Mouse (Mus musculus): ENCODE data around the gene Mpp6. TPM values are rescaled to one million over a fixed set of nuclear protein-coding genes. Genes with fewer than 3 reads are reported as not detected.

Mpp6 gene
- total and polyA plus RNA-seq, 3 experiments = 13.2 to 67.6 (median 61.7) TPM

GRCm38 (mm10) chr6:50085206-50085605, 24.8 kb upstream of the Mpp6 start:
- H3K4me1 ChIP-seq (ENCODE audit: control insufficient read depth, insufficient read depth, low read length) = no peaks in the 10 kb centered on the region; the same call in 1 of the 2 replicates
- no peak overlapping the region for H3K4me3 ChIP-seq
- DNase-seq = no peak

GRCm38 (mm10) chr6:50089333-50089732, 20.7 kb upstream of the Mpp6 start:
- DNase-seq = no peak
- no peaks in the 10 kb centered on the region for H3K79me2 ChIP-seq (replicated peaks; ENCODE audit: control insufficient read depth, insufficient read depth, low read length)
- TF ChIP-seq CTCF (IDR thresholded peaks at IDR 0.05) (no peak), POLR2A (IDR thresholded peaks at IDR 0.05; ENCODE audit: insufficient read depth, low read depth, low read length) (no peak), EP300 (IDR thresholded peaks at IDR 0.05; ENCODE audit: insufficient read depth, low read depth, low read length) (no peak)
- no peak overlapping the region for H3K9ac ChIP-seq (ENCODE audit: low read depth, low read length)
- 69% methylated on average over 5 of the region's 5 CpGs for WGBS
- H3K36me3 ChIP-seq (ENCODE audit: control insufficient read depth, insufficient read depth, low read length) = no peaks in the 10 kb centered on the region
- H3K27me3 ChIP-seq (ENCODE audit: control insufficient read depth, insufficient read depth, low read length) = no peaks in the 10 kb centered on the region
- H3K27ac ChIP-seq = no peak overlapping the region
- H3K4me3 ChIP-seq = no peak overlapping the region
- H3K4me1 ChIP-seq (ENCODE audit: control insufficient read depth, insufficient read depth, low read length) = no peaks in the 10 kb centered on the region; the same call in none of the 2 replicates
- intact Hi-C loops (cut with DNase I) = no loop called here

More at GRCm38 (mm10) chr6:50085206-50085605, 24.8 kb upstream of the Mpp6 start:
- 57% methylated on average over 4 of the region's 4 CpGs for WGBS
- H3K27me3 ChIP-seq (ENCODE audit: control insufficient read depth, insufficient read depth, low read length) = no peaks in the 10 kb centered on the region
- intact Hi-C loops (cut with DNase I) = no loop called here
- no peaks in the 10 kb centered on the region for H3K79me2 ChIP-seq (replicated peaks; ENCODE audit: control insufficient read depth, insufficient read depth, low read length)
- H3K9ac ChIP-seq (ENCODE audit: low read depth, low read length) = no peak overlapping the region
- TF ChIP-seq CTCF (IDR thresholded peaks at IDR 0.05) = no peak
- TF ChIP-seq EP300 (IDR thresholded peaks at IDR 0.05; ENCODE audit: insufficient read depth, low read depth, low read length) = no peak
- TF ChIP-seq POLR2A (IDR thresholded peaks at IDR 0.05; ENCODE audit: insufficient read depth, low read depth, low read length) = no peak
- no peaks in the 10 kb centered on the region for H3K36me3 ChIP-seq (ENCODE audit: control insufficient read depth, insufficient read depth, low read length)
- no peak overlapping the region for H3K27ac ChIP-seq

DNA sequence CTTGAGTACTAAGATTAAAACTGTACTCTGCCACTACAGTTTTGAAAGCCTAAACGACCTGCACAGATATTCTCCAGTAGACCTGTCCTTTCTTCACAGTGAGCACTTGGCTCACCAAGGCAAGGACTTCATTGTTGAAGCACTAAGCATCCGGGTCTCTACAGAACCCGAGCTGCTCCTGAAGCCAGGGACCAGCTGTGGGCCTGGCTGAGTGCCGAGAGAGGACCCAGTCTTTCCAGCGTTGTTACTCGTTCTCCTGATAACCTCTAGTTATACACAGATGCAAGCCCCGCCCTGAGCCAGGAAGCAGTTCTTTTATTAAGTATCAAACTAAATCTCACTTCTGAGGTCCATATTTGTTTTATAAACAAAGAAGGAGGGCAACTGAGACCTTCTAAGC, 19.8 kb upstream of the Mpp6 start:
- Histone ChIP-seq H3K27me3 (ENCODE audit: control insufficient read depth, insufficient read depth, low read length) (no peaks in the 10 kb centered on the region), H3K36me3 (ENCODE audit: control insufficient read depth, insufficient read depth, low read length) (no peaks in the 10 kb centered on the region), H3K9ac (ENCODE audit: low read depth, low read length) (no peak overlapping the region), H3K4me1 (ENCODE audit: control insufficient read depth, insufficient read depth, low read length) (no peaks in the 10 kb centered on the region; the same call in none of the 2 replicates), H3K4me3 (no peak overlapping the region), H3K79me2 (replicated peaks; ENCODE audit: control insufficient read depth, insufficient read depth, low read length) (no peaks in the 10 kb centered on the region), H3K27ac (no peak overlapping the region)
- WGBS = 28% methylated on average over 7 of the region's 7 CpGs
- peak in 1 of 2 experiments; percentile 15 for DNase-seq
- TF ChIP-seq CTCF (IDR thresholded peaks at IDR 0.05) (no peak), POLR2A (IDR thresholded peaks at IDR 0.05; ENCODE audit: insufficient read depth, low read depth, low read length) (no peak), EP300 (IDR thresholded peaks at IDR 0.05; ENCODE audit: insufficient read depth, low read depth, low read length) (no peak)
- intact Hi-C loops (cut with DNase I) = no loop called here

- DNase-seq = no peak
- Histone ChIP-seq H3K79me2 (replicated peaks; ENCODE audit: control insufficient read depth, insufficient read depth, low read length) (no peaks in the 10 kb centered on the region), H3K27me3 (ENCODE audit: control insufficient read depth, insufficient read depth, low read length) (no peaks in the 10 kb centered on the region), H3K27ac (no peak overlapping the region), H3K36me3 (ENCODE audit: control insufficient read depth, insufficient read depth, low read length) (no peaks in the 10 kb centered on the region), H3K4me3 (no peak overlapping the region), H3K9ac (ENCODE audit: low read depth, low read length) (no peak overlapping the region), H3K4me1 (ENCODE audit: control insufficient read depth, insufficient read depth, low read length) (no peaks in the 10 kb centered on the region; the same call in none of the 2 replicates)
- whole genome bisulfite sequencing = 62% methylated on average over 7 of the region's 7 CpGs
- intact Hi-C loops (cut with DNase I) = no loop called here
- TF ChIP-seq CTCF (IDR thresholded peaks at IDR 0.05) (no peak), POLR2A (IDR thresholded peaks at IDR 0.05; ENCODE audit: insufficient read depth, low read depth, low read length) (no peak), EP300 (IDR thresholded peaks at IDR 0.05; ENCODE audit: insufficient read depth, low read depth, low read length) (no peak)
These were observed 18.4 kb upstream of the Mpp6 start for GRCm38 (mm10) chr6:50091462-50092154.

- peak overlapping the region; percentile 57 for H3K27ac ChIP-seq
- H3K79me2 ChIP-seq (replicated peaks; ENCODE audit: control insufficient read depth, insufficient read depth, low read length) = no peaks in the 10 kb centered on the region
- 15% methylated on average over 15 of the region's 15 CpGs for WGBS
- no peak for TF ChIP-seq POLR2A (IDR thresholded peaks at IDR 0.05; ENCODE audit: insufficient read depth, low read depth, low read length)
- no peaks in the 10 kb centered on the region; the same call in 1 of the 2 replicates for H3K36me3 ChIP-seq (ENCODE audit: control insufficient read depth, insufficient read depth, low read length)
- peak overlapping the region; percentile 68 for H3K9ac ChIP-seq (ENCODE audit: low read depth, low read length)
- H3K27me3 ChIP-seq (ENCODE audit: control insufficient read depth, insufficient read depth, low read length) = no peaks in the 10 kb centered on the region
- H3K4me1 ChIP-seq (ENCODE audit: control insufficient read depth, insufficient read depth, low read length) = no peaks in the 10 kb centered on the region; the same call in 1 of the 2 replicates
- peak in 1 of 2 experiments; percentile 24 for DNase-seq
- peak overlapping the region; percentile 67 for H3K4me3 ChIP-seq
- intact Hi-C loops (cut with DNase I) = loop anchor here (5.0 to 10.0 kb wide), 2 partner anchors 184 to 587 kb away; no protein-coding TSS in a partner anchor
These were observed 762 bp upstream of the Mpp6 start for GRCm38 (mm10) chr6:50109201-50109756.
